Mouse (Mus musculus) left cerebral cortex, adult 2 months (tissue): Measurements from ENCODE around the gene Hoxa6. TPM values are rescaled to one million over a fixed set of nuclear protein-coding genes. Genes with fewer than 3 reads are reported as not detected.

Experiments used
- DNase-seq, 2 experiments: peaks; one replicate each; pipeline ENCODE4 v3.0.0; 2021 to 2022; ENCODE audit warnings: low spot score in 2 of 2, mixed read lengths in 1 of 2; ENCODE audit errors: extremely low spot score in 1 of 2
- H3K27ac ChIP-seq: fragments of 200-600 bp; 2 replicates; pipeline ENCODE4 v1.8.1; 2022
- H3K4me3 ChIP-seq: fragments of 200-600 bp; 2 replicates; pipeline ENCODE4 v1.8.1; 2022
- CTCF ChIP-seq: fragments of 200-600 bp; IDR thresholded peaks from 2 replicates; pipeline ENCODE4 v1.8.1; 2022; ENCODE audit warnings: antibody characterized with exemption, mild to moderate bottlenecking, moderate library complexity
- intact Hi-C: fragments of 180-260 bp; cut with DNase I; formaldehyde crosslinking; loops from one replicate; pipeline ENCODE4 v1.15.1; 2025
- total RNA-seq, 2 experiments: library from RNA; stranded (reverse); gene quantifications; 2 replicates each; pipeline ENCODE4 v1.2.3; 2021

Gene Hoxa6
- total RNA-seq, 2 experiments from 2014 or later = not detected

GRCm38 (mm10) chr6:52185834-52186233, 22.7 kb downstream of the Hoxa6 start:
- no peak overlapping the region for H3K27ac ChIP-seq
- no peak for TF ChIP-seq CTCF
- intact Hi-C loops = no loop called here

GRCm38 (mm10) chr6:52185222-52185621, 23.3 kb downstream of the Hoxa6 start:
- no peak for TF ChIP-seq CTCF
- intact Hi-C loops = no loop called here
- Histone ChIP-seq H3K27ac (no peak overlapping the region), H3K4me3 (no peak overlapping the region)
- DNase-seq = no peak

More at GRCm38 (mm10) chr6:52185834-52186233, 22.7 kb downstream of the Hoxa6 start:
- H3K4me3 ChIP-seq = no peak overlapping the region
- DNase-seq = no peak

GRCm38 (mm10) chr6:52184668-52185067, 23.9 kb downstream of the Hoxa6 start:
- H3K4me3 ChIP-seq = no peak overlapping the region
- intact Hi-C loops = no loop called here
- TF ChIP-seq CTCF = no peak
- H3K27ac ChIP-seq = no peak overlapping the region
- no peak for DNase-seq

GRCm38 (mm10) chr6:52183311-52184080, 25.0 kb downstream of the Hoxa6 start:
- H3K27ac ChIP-seq = no peak overlapping the region
- intact Hi-C loops = no loop called here
- no peak for TF ChIP-seq CTCF
- DNase-seq = no peak
- no peak overlapping the region for H3K4me3 ChIP-seq

- no peak for TF ChIP-seq CTCF
- no peak overlapping the region for H3K27ac ChIP-seq
- no peak overlapping the region for H3K4me3 ChIP-seq
- no peak for DNase-seq
- intact Hi-C loops = no loop called here
Measured at GRCm38 (mm10) chr6:52182793-52183192, 25.7 kb downstream of the Hoxa6 start.

GRCm38 (mm10) chr6:52182030-52182429, 26.5 kb downstream of the Hoxa6 start:
- TF ChIP-seq CTCF = no peak
- DNase-seq = no peak
- Histone ChIP-seq H3K27ac (no peak overlapping the region), H3K4me3 (no peak overlapping the region)
- intact Hi-C loops = no loop called here

GRCm38 (mm10) chr6:52180726-52181125, 27.8 kb downstream of the Hoxa6 start:
- no peak for TF ChIP-seq CTCF
- Histone ChIP-seq H3K4me3 (no peak overlapping the region), H3K27ac (no peak overlapping the region)
- intact Hi-C loops = no loop called here
- DNase-seq = no peak

GRCm38 (mm10) chr6:52180213-52180710, 28.3 kb downstream of the Hoxa6 start:
- intact Hi-C loops = no loop called here
- Histone ChIP-seq H3K4me3 (no peak overlapping the region), H3K27ac (no peak overlapping the region)
- no peak for TF ChIP-seq CTCF
- DNase-seq = no peak

- intact Hi-C loops = no loop called here
- Histone ChIP-seq H3K4me3 (no peak overlapping the region), H3K27ac (no peak overlapping the region)
- no peak for TF ChIP-seq CTCF
- DNase-seq = no peak
Measured at GRCm38 (mm10) chr6:52179690-52180089, 28.8 kb downstream of the Hoxa6 start.

- no peak for DNase-seq
- no peak overlapping the region for H3K4me3 ChIP-seq
- H3K27ac ChIP-seq = no peak overlapping the region
- intact Hi-C loops = no loop called here
- no peak for TF ChIP-seq CTCF
Measured at GRCm38 (mm10) chr6:52178918-52179665, 29.4 kb downstream of the Hoxa6 start.

- DNase-seq = no peak
- Histone ChIP-seq H3K27ac (no peak overlapping the region), H3K4me3 (no peak overlapping the region)
- intact Hi-C loops = no loop called here
- no peak for TF ChIP-seq CTCF
Measured at GRCm38 (mm10) chr6:52177806-52178205, 30.7 kb downstream of the Hoxa6 start.

- TF ChIP-seq CTCF = no peak
- intact Hi-C loops = no loop called here
- no peak within 1 kb of the TSS for H3K4me3 ChIP-seq
- H3K27ac ChIP-seq = no peak within 1 kb of the TSS
- no peak for DNase-seq
Measured at GRCm38 (mm10) chr6:52177061-52177735, 31.3 kb downstream of the Hoxa6 start, which contains the start of gene 5730596B20Rik. Gene 5730596B20Rik, plus strand, starts transcription at chr6:52177498.
